Mouse (Mus musculus): ENCODE data around the gene Gcsh. TPM values are rescaled to one million over a fixed set of nuclear protein-coding genes. Genes with fewer than 3 reads are reported as not detected.
A peak's percentile ranks its signal among the peaks of the same experiment; 100 is the strongest.

Gcsh gene
- total RNA-seq, 4 experiments from 2014 or later = 46.0 to 53.2 (median 48.7) TPM

DNA sequence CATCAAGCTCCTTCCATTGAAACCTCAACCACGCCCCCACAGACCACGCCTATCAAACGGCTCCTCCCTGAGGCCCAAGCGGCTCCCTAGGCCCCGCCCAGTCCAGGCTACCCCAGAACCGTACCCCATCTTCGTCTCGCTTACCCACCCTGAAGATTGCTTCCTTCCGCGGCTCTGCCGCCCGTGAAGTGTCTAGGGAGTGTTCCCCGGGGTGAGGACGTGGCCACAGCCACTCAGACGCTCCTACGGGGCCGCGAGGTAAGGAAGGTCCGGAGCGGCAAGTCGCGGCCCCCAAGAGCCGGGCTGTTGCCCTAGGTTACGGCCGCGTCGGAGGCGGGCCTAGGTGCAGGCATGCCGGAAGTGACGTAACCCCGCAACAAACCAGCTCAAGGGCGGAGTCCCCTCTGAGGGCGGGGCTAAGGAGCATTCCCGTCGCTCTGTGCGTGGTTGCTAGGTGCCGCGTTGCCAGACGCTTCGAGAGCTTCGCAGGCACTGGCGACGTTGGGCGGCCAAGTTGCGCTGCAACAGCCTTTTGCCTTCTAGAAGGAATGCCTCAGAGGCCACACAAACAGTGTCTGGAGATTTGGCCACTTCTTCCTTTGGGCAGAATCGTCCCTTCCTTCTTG lies 14.6 kb downstream of the Gcsh start, which contains the start of gene 1700030J22Rik:
TSS of gene 1700030J22Rik (minus strand) at position 329 of the 626 bp plus-strand sequence.
- peak; percentile 97 for DNase-seq (ENCODE audit: low spot score in 2 of 2)

GRCm38 (mm10) chr8:116978052-116978451 lies 15.3 kb downstream of the Gcsh start:
- no peak for DNase-seq (ENCODE audit: low spot score in 2 of 2)

DNA sequence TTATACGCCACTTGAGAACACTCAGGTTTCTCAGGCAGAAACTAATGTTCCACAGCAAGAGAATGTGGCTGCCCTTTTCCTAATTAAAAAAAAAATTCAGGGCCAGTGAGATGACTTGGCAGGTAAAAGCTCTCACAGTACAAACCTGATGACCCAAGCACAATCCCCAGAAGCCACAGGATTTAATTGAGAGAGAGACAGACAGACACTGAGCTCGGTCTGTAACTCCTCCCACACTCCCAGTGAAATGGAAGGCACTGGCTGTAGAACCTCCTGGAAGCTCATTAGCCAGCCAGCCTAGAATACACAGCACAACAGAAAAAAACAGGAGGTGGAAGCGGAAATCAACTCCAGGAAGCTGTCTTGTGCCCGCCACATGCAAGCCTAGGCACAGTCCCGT lies 17.7 kb downstream of the Gcsh start:
- no peak for DNase-seq (ENCODE audit: low spot score in 2 of 2)

DNA sequence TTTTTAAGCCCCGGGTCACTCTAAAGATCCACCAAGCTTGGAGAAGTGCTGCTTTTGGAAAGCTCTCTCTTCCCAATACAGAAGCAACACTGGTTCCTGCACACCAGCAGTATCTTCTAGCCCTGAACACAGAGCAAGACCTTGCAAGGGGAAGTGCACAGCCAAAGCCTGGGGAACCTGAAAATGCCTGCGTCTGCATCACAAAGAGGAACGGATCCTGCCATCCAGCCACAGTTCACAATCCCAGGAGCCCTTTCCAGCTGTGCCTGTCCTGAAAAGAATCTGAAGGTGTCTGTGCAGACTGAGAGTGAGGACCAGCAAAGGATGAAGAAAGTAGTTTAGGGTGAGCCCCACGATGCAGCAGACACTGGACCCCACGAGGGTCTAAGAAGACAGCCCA lies 18.3 kb downstream of the Gcsh start:
- DNase-seq (ENCODE audit: low spot score in 2 of 2) = no peak

- DNase-seq (ENCODE audit: low spot score in 2 of 2) = no peak
Measured at GRCm38 (mm10) chr8:116969531-116969930, 23.8 kb downstream of the Gcsh start.

DNA sequence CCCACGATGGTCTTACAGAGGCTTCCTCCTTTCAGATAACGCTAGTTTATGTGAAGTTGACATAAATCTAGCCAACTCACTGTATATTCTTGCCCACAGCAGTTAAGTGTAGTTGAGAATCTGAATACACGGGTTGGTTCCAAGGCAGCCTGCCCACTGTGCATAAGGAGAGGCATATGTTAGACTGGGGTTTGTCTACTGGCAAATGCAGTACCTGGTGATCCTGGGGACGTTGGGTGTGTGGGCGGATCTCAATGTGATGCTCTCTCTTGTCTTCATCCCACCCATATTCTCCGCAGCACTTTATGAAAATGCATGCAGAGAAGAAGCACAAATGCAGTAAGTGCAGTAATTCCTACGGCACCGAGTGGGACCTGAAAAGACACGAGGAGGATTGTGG lies 38.9 kb downstream of the Gcsh start:
- peak; percentile 83 to 88 for DNase-seq (ENCODE audit: low spot score in 2 of 2)

GRCm38 (mm10) chr8:116952428-116952827 lies 40.9 kb downstream of the Gcsh start:
- no peak for DNase-seq (ENCODE audit: low spot score in 2 of 2)

DNA sequence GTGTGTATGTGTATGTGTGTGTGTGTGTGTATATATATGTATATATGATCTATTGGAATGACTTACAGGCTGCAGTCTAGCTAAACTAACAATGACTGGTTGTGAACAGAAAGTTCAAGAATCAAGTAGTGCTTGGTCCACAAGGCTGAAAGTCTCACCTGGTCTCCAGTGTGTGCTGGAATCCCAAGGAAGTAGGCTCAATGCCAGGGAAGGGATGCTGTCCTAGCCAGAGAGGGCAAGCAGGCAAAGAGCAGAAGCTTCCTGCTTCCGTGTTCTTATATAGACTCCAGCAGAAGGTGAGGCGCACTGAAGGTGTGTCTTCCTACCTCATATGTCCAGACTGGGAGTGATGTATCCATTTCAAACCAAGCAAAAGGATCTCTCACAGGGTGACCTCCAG lies 41.6 kb downstream of the Gcsh start:
- DNase-seq (ENCODE audit: low spot score in 2 of 2) = no peak

DNA sequence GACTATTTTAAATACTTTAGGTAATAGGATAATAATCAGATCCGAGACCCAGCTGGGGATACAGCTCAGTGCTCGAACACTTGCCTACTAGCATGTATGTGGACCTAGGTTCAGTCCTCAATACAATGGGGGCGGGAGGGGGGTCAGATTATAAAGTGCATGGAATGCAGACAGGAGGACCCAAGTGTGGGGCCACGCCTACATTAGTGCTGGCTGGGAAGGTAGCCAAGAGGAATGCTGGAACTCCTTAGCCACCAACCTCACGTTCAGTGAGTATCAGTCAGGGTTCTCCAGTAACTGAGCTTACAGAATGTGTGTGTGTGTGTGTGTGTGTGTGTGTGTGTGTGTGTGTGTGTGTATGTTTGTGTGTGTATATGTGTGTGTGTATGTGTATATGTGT lies 42.0 kb downstream of the Gcsh start:
- DNase-seq (ENCODE audit: low spot score in 2 of 2) = no peak

DNA sequence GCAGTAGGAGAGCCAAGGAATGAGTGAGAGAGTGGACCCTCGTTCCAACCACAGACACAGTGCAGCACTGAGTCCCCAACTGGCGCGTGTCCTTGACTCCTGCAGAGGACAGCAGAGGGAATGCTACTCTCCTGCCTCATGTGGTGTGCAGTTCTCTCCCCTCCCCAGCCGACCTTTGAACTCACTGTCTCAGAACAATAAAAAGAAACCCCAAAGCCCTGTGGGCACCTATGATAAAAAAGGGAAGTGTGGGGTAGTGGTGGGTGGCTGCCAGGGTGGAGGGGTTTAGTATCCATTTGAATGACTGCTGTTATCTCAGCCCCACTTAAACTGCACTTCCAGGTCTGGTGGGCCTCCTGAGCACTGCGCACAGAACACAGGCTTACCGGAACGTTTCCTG lies 45.7 kb downstream of the Gcsh start:
- DNase-seq (ENCODE audit: low spot score in 2 of 2) = no peak

GRCm38 (mm10) chr8:116946851-116947250 lies 46.5 kb downstream of the Gcsh start:
- no peak for DNase-seq (ENCODE audit: low spot score in 2 of 2)

DNA sequence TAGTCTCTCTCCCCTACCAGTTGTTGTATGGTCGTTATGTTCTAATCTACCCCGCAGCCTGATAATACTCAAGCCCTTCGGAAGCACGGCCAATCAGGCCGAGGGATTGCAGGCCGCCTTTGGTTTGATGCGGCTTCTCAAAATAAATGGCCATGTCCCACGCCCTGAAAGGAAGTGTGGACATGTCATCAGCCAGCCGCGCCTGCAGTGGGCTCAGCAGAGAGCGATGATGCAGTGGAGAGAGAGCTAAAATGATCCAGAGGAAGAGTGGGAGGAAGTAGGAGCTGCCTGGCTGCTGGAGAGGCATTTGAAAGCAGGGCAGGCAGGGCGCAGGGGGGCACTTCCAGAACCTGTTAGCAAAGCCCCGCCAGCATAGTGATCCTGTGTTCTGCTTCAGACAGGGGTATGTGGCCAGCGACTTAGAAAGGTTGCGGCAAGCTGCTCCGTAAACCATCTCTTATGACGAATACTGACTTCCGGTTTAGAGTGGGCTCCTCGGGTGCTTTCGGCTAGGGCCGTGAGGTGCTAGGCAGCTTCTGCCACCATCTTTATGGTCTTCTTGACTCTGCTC lies 47.0 kb downstream of the Gcsh start:
- peak in 1 of 2 experiments; percentile 23 for DNase-seq (ENCODE audit: low spot score in 2 of 2)

- no peak for DNase-seq (ENCODE audit: low spot score in 2 of 2)
Measured at GRCm38 (mm10) chr8:116945169-116945910, 48.0 kb downstream of the Gcsh start.

DNA sequence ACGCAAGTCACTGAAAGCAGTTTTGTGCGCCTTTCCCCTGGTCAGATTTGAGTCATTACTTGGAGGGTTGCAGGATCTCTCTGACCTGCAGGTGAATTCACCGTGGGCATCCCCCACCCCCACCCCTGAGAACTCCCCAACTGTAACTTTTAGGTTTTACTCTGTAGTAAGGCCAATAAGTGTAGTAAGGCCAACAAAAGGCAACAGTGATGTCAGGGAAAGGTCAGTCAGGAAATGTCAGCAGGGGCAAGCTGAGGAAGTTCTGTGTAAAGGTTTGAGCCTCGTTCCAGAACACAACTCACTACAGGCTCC lies 49.0 kb downstream of the Gcsh start:
- DNase-seq (ENCODE audit: low spot score in 2 of 2) = no peak

- DNase-seq (ENCODE audit: low spot score in 2 of 2) = no peak
Measured at GRCm38 (mm10) chr8:116943555-116944384, 49.6 kb downstream of the Gcsh start.

DNA sequence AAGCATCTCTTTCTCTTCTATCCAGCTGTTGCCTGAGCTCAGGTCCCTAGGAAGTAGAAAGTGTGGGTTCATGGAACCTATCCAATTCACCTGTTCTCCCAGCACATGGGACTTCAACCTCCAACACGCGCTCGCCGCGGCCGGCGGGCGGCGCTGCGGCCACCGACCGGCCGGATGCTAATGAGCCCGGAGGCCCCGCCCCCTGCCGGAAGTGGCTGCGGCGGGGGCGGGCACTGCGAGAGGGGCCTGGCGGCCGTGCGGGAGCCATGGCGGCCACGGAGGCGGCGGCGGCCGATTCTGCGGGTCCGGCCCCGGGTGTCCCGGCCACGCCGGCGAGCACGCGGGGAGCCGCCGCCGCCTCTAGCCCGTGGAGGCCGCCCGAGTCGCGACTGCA lies 50.2 kb downstream of the Gcsh start, which contains the start of gene Atmin:
TSS of gene Atmin (plus strand) at position 233 of the 394 bp plus-strand sequence.
- peak; percentile 59 to 72 for DNase-seq (ENCODE audit: low spot score in 2 of 2)

DNA sequence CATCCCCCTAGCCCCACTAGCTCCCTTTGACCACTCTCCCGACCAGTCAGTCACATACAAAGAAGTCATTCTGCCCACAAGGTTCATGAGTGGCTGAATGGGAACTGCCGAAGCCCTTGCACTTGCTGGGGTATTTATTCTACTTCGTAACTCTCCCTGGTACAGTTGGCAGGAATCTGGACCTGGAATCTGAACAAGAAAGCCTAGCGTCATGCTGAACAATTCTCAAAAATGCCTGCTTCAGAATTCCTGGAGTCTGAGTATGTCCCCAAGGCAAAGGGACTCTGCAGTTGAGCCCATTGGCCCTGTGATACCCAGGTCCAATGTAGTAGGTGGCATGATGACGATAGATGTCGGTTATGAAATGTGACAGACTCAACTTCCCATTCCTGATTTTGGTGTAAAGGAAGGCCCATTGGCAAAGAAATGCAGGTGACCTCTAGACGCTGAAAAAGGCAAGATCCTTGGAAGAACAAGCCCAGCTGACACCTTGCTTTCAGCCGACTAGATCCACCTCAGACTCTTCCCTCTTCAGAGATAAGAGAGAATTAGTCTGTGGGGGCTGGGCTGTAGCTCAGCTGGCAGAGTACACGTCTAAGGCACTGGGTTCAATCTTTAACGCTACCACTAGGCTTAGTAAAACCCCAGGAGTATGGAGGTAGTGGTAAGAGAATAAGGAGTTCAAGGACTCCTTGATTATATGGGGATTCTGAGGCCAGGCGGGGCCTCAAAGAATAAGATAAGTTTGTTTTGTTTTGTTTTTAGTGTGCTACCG lies 50.9 kb downstream of the Gcsh start:
- no peak for DNase-seq (ENCODE audit: low spot score in 2 of 2)

- no peak for DNase-seq (ENCODE audit: low spot score in 2 of 2)
Measured at GRCm38 (mm10) chr8:116935506-116935905, 57.8 kb downstream of the Gcsh start.

DNA sequence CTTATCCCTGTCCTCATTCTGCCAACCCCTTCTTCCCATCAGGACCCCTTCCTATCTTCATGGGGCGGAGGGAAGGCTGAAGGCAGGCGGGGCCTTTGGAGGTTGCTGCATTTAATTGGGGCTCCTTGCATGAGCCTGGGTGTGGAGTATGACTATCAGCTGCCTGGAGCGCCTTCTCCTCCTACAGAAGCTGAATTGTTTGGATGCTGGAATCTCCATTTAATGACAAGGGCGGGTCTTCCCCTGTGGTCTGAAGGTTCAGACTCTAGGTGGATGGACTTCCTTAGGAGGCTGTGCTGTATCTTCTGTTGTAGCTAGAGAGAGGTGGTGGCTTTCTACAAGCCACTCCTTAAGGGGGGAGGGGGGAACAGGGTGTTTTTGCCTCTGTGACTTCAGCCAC lies 58.4 kb downstream of the Gcsh start:
- no peak for DNase-seq (ENCODE audit: low spot score in 2 of 2)
